Mouse (Mus musculus) forebrain, embryonic 12.5 days (tissue): Measurements from ENCODE around the gene Usp31. TPM values are rescaled to one million over a fixed set of nuclear protein-coding genes. Genes with fewer than 3 reads are reported as not detected.

Experiments
- ATAC-seq: fragments of 200-750 bp; cut with Nextera tagmentation; 2 replicates; pipeline ENCODE4 v1.8.0; 2017; ENCODE audit warnings: moderate TSS enrichment; ENCODE audit not compliant: low FRiP score
- H3K27ac ChIP-seq: fragments of 300-500 bp; sonication (generic); 2 replicates; pipeline ENCODE4 v1.5.1; 2016; ENCODE audit warnings: mild to moderate bottlenecking
- H3K27me3 ChIP-seq: fragments of 300-500 bp; sonication (generic); 2 replicates; pipeline ENCODE4 v1.6.1; 2016; ENCODE audit warnings: mild to moderate bottlenecking
- H3K36me3 ChIP-seq: fragments of 300-500 bp; sonication (generic); replicated peaks from 2 replicates; pipeline ENCODE4 v1.6.1; 2016; ENCODE audit warnings: mild to moderate bottlenecking
- H3K4me1 ChIP-seq: fragments of 300-500 bp; sonication (generic); 2 replicates; pipeline ENCODE4 v1.6.1; 2016
- H3K4me2 ChIP-seq: fragments of 300-500 bp; sonication (generic); 2 replicates; pipeline ENCODE4 v1.6.1; 2016; ENCODE audit warnings: mild to moderate bottlenecking, moderate library complexity
- H3K4me3 ChIP-seq: fragments of 300-500 bp; sonication (generic); replicated peaks from 2 replicates; pipeline ENCODE4 v1.5.1; 2016; ENCODE audit warnings: mild to moderate bottlenecking
- H3K9ac ChIP-seq: fragments of 300-500 bp; sonication (generic); 2 replicates; pipeline ENCODE4 v1.6.1; 2016; ENCODE audit warnings: mild to moderate bottlenecking
- H3K9me3 ChIP-seq: fragments of 300-500 bp; sonication (generic); 2 replicates; pipeline ENCODE4 v1.6.1; 2016
- WGBS: fragments of 180-500 bp; shearing (Covaris S2); methylation state at CpG from one replicate; pipeline ENCODE4 v1.1.7; 2016; 5-methylcytosine and 5-hydroxymethylcytosine counted together
- polyA plus RNA-seq: library from polyadenylated mRNA; unstranded; fragments of >200 nt; fragmentation: Nextera tagmentation; extraction: Ambion mirVana; gene quantifications from 2 replicates; pipeline ENCODE4 v1.2.1, GENCODE M21; 2016

Gene Usp31
- polyA plus RNA-seq: 4.4 and 4.5 TPM in 2 replicates

DNA sequence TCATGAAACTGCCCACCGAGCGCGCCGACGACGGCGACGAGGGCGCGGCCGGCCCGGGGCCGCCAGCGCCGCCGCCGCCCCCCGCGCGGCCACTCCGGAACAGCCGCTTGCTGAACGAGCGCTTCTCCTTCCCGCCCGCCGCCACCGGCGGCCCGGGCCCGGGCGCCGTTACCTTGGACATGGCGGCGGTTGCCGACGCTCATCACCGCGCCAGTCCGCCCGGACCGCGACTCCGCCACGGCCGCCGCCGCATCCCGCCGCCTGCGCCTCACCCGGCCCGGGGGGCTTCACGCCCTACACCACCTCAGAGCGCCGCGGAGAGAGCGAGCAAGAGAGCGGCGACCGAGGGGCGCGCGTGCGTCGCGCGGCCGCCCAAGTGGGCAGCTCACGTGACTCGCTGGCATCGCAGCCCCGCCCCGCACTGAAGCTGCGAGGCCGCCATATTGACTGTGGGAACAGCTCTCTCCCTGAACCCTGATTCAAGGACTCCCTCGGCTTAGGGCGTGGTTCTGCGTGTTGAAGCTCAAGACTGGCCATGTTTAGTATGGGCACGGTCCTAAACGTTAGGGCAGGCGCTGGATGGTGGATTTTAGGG lies at the start of gene Usp31:
Gene Usp31 (minus strand): TSS at position 181 of the 595 bp plus-strand sequence.
- no peaks in the 10 kb centered on the region for H3K36me3 ChIP-seq
- H3K4me1 ChIP-seq: peaks cover 36% of the 10 kb centered on the region
- H3K4me3 ChIP-seq: peak within 1 kb of the TSS; percentile 90
- H3K27me3 ChIP-seq: 0 out of 2 replicates have a peak, but pooled peaks cover 5% of the 10 kb centered on the region
- 2% methylated on average over 39 of the region's 82 CpGs for WGBS
- peak within 1 kb of the TSS; percentile 83 for H3K9ac ChIP-seq
- peak within 1 kb of the TSS; percentile 92 for H3K27ac ChIP-seq
- no peaks in the 10 kb centered on the region for H3K9me3 ChIP-seq
- ATAC-seq: peak; percentile 98
- peak within 1 kb of the TSS; percentile 97 for H3K4me2 ChIP-seq

DNA sequence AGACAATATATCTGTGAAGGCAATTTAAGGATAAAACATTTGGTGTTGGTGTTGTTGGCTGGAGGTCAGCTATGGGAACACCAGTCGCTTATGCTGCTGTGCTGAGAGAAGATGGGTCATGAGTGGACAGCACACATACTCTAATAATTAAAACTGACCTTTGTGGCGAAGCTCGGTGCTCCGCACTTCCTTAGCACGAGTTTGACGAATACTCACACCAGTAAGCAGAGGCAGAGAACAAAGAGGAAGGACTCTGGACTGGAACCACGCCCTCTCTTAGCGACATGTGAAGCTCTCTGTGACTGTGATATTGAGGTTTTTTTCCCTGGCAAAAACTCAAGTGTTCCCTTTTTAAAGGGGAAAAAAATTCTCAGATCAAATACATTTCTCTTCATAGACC lies 47.7 kb upstream of the Usp31 start:
- ATAC-seq: no peak
- Histone ChIP-seq H3K9ac (no peak overlapping the region), H3K4me3 (no peak overlapping the region), H3K36me3 (no peaks in the 10 kb centered on the region), H3K27me3 (no peaks in the 10 kb centered on the region), H3K4me2 (no peak overlapping the region), H3K27ac (no peak overlapping the region), H3K4me1 (no peaks in the 10 kb centered on the region), H3K9me3 (no peaks in the 10 kb centered on the region)
- WGBS: 79% methylated on average over 8 of the region's 8 CpGs

DNA sequence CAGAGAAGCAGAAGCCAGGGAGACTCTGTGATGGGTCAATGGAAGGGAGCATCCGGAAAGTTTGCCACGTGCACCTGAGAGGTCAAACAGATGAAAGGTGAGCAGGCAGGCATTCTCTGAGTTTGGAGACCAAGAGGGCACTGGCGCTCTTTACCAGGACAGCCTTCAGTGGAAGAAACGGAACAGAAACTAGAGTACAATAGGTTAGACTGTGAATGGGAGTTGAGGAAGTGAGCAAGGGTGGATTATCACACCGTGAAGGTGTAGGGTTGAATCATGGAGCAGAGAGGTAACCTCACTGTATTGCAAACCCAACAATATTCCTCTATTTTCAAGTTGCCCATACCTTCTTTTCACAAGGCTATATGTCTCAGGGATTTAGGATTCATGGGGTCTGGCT lies 43.2 kb upstream of the Usp31 start:
- WGBS: 79% methylated on average over 5 of the region's 5 CpGs
- H3K9ac ChIP-seq: no peak overlapping the region
- ATAC-seq: no peak
- no peak overlapping the region for H3K4me2 ChIP-seq
- H3K4me3 ChIP-seq: no peak overlapping the region
- no peaks in the 10 kb centered on the region for H3K36me3 ChIP-seq
- H3K27ac ChIP-seq: no peak overlapping the region
- H3K9me3 ChIP-seq: no peaks in the 10 kb centered on the region
- no peaks in the 10 kb centered on the region for H3K27me3 ChIP-seq
- H3K4me1 ChIP-seq: no peaks in the 10 kb centered on the region

DNA sequence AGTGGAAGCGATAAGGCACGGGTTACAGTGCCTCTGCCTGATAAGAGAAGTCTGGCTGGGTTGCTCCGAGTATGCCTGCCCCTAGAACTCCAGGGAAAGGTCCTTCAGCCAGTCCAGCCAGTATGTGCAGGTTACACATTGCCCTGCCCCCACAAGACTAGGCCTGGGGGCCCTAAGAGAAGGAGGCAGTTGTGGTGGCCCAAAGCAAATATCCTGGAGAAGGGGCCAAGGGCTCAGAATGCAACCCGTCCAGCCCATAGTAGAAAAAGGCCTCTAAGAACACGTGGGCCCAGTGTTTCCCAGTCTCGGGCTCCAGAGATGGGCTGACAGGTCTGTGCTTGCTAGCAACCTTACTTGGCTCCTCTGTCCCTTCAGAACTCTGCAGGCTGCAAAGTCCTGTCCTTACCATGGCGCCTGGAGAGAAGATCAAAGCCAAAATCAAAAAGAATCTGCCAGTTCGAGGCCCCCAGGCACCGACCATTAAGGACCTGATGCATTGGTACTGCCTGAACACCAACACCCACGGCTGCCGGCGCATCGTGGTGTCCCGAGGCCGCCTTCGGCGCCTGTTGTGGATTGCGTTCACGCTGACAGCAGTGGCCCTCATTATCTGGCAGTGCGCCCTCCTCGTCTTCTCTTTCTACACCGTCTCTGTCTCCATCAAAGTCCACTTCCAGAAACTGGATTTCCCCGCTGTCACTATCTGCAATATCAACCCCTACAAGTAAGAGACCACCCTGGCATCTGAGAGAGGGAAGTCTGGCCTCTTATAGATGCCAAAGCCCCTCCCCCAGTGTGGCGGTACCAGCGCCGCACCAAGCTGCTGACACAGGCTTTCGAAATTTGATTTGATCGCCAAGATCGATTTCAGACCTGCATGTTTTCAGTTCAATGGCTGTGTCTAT lies 30.7 kb upstream of the Usp31 start:
- H3K9ac ChIP-seq: no peak overlapping the region
- H3K4me3 ChIP-seq: no peak overlapping the region
- WGBS: 77% methylated on average over 29 of the region's 29 CpGs
- H3K36me3 ChIP-seq: no peaks in the 10 kb centered on the region
- H3K9me3 ChIP-seq: no peaks in the 10 kb centered on the region
- H3K27ac ChIP-seq: no peak overlapping the region
- no peak for ATAC-seq
- peaks cover 10% of the 10 kb centered on the region for H3K4me1 ChIP-seq
- H3K27me3 ChIP-seq: peaks cover 41% of the 10 kb centered on the region
- H3K4me2 ChIP-seq: no peak overlapping the region

DNA sequence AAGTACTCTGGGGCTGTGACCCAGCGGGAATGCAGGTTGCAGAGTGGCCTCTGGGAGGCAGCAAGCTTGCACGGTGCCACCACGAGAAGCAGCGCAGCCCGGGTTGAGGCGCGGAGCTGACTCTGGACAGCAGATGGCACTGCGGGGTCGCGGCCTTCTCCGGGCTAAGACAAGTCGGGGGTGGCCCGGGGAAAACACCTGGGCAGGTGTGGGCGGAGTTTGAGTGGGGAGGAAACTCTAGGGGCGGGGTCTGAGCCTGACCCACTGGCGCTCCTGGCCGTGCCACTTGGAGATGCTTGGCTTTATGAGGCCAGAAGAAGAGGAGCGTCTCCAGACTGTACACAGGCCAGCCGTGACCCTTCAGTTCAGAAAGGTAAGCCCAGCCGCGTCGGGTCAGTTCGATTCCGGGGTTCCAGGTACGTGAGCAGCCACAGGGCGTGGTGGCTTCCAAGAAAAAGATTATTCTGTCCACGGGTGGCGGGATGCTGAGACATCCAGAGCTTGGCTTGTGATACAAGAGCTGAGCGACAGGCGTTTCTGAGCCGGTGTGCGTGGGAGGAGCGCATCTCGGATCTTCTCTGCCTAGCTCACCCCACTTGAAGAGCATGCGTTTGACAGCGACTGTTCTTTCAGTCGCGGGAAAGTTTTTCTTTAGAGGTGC lies 27.2 kb upstream of the Usp31 start, which contains the start of gene Scnn1g:
Gene Scnn1g (plus strand): TSS at position 309 of the 661 bp plus-strand sequence.
- Histone ChIP-seq H3K4me3 (peak within 1 kb of the TSS; percentile 33), H3K9ac (0 out of 2 replicates have a peak within 1 kb of the TSS, but pooled peaks have one; percentile 17), H3K4me2 (peak within 1 kb of the TSS; percentile 62), H3K27me3 (peaks cover 41% of the 10 kb centered on the region), H3K9me3 (no peaks in the 10 kb centered on the region), H3K36me3 (no peaks in the 10 kb centered on the region), H3K27ac (no peak within 1 kb of the TSS), H3K4me1 (peaks cover 10% of the 10 kb centered on the region)
- ATAC-seq: peak; percentile 89
- 2% methylated on average over 38 of the region's 38 CpGs for WGBS

DNA sequence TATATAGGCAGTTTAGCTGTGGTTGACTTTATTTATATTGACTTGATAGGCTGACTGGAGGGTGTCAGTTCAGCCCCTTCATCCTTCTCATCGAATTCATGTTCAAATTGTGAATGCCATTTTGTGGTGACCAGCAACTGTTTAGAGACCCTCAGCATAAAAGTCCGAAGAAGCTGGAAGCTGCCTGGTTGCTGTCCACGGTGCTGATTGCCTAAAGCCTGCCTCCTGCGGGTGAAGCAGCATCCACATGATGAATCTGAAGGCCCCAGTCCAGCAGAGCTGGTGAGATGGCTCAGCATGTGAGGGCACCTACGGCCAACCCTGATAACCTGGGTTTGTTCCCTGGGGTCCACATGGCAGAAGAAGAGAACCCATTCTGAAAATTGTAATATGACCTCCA lies 23.2 kb upstream of the Usp31 start:
- Histone ChIP-seq H3K36me3 (no peaks in the 10 kb centered on the region), H3K4me3 (no peak overlapping the region), H3K4me2 (no peak overlapping the region), H3K27me3 (peaks cover 21% of the 10 kb centered on the region), H3K9me3 (no peaks in the 10 kb centered on the region), H3K27ac (no peak overlapping the region), H3K9ac (no peak overlapping the region), H3K4me1 (peaks cover 10% of the 10 kb centered on the region)
- whole genome bisulfite sequencing: 23% methylated on average over 5 of the region's 5 CpGs
- no peak for ATAC-seq

DNA sequence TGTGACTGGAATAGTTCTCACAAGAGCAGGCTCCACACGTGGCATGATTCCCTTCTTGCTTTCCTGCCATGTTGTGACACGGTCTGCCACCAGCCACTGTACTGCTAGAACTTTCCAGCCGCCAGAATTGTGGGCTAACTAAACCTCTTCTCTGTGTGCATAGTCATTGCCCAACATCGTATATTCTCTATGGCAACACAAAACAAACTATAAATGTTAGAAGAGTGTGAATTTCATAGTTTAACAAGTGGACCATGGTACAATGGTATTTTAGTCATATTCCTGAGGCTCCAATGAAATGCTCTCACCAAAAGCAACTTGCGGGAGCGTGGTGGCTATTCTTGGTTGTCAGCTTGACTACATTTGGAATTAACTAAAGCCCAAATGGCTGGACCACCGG lies 10.0 kb upstream of the Usp31 start:
- Histone ChIP-seq H3K9ac (no peak overlapping the region), H3K27me3 (no peaks in the 10 kb centered on the region), H3K27ac (no peak overlapping the region), H3K9me3 (no peaks in the 10 kb centered on the region), H3K4me2 (no peak overlapping the region), H3K4me3 (no peak overlapping the region), H3K4me1 (no peaks in the 10 kb centered on the region), H3K36me3 (no peaks in the 10 kb centered on the region)
- no peak for ATAC-seq
- 79% methylated on average over 7 of the region's 7 CpGs for WGBS

DNA sequence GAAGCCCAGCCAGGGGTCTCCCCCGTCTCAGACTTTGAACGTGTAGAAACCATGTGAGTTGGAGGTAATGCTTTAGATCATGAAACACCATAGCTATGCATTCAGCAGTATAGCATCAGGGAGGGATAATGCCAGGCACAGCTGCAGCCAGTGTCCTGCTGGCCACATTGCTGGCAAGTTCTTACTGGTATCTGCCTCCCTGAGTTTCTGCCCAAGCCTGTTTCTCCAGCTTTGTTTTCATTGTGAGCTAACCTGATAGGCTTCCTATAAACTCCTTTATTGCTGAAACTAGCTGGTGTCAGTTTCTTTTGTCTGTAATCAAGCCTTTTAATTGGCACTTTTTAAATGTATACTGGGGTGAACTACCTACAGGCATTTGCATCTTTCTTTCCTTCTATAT lies 4.1 kb upstream of the Usp31 start:
- Histone ChIP-seq H3K27ac (no peak overlapping the region), H3K36me3 (no peaks in the 10 kb centered on the region), H3K4me3 (no peak overlapping the region), H3K27me3 (0 out of 2 replicates have a peak, but pooled peaks cover 5% of the 10 kb centered on the region), H3K9me3 (no peaks in the 10 kb centered on the region), H3K4me2 (no peak overlapping the region), H3K9ac (no peak overlapping the region), H3K4me1 (peaks cover 4% of the 10 kb centered on the region)
- WGBS: 44% methylated on average over 2 of the region's 2 CpGs
- no peak for ATAC-seq

DNA sequence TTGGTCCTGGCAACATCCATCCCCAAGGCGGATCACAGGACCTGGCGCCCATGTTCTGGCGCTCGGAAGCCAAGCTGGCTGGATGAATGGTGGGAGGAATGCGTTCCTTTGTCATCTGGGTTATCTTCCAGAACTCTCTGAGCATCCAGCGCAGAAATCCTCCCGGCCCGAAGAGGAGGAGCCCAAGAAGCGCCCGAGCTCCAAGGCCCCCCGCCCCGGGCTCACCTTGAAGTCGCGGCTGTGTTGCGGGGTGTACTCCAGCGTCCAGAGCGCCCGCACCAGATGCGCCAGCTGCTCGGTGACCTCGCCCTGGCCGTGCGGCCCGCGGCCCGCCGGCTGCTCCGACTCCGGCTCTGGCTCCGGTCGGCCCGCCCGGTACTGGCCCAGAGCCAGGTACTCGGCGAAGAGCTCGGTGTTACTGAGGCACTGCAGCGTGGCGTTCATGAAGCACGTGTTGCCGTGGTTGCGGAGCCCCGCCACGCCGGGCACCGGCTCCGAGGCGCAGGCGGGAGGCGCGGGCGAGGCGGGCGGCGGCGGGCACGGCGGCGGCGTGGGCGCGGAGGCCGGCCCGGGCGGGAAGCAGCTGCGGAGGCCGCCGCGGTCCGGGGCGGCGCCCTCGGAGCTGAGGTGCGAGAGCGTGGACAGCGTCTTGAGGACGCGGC lies 511 bp downstream of the Usp31 start:
- peak; percentile 48 for ATAC-seq
- H3K27me3 ChIP-seq: 0 out of 2 replicates have a peak, but pooled peaks cover 5% of the 10 kb centered on the region
- H3K4me3 ChIP-seq: peak overlapping the region; percentile 90
- no peaks in the 10 kb centered on the region for H3K9me3 ChIP-seq
- peak overlapping the region; percentile 97 for H3K4me2 ChIP-seq
- peak overlapping the region; percentile 83 for H3K9ac ChIP-seq
- no peaks in the 10 kb centered on the region for H3K36me3 ChIP-seq
- peak overlapping the region; percentile 92 for H3K27ac ChIP-seq
- H3K4me1 ChIP-seq: peaks cover 42% of the 10 kb centered on the region
- WGBS: under 1% methylated on average over 73 of the region's 77 CpGs

DNA sequence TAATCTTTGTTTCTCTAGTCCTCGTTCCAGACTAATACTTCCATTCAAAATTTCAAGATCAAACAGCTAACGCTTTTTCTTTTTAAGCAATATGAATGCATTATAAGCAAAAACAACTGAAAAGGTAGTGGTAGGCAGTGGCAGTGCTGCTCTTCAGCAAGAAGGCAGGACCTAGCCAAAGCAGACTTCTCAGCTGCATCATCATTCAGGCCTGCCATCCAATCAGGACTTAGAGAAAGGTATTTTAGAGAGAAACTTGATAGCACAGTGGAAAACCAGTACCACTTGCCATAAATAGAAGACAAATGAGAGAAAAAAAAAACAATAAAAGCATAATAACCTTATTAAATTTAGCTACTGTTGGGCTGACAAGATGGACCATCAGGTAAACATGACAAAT lies 2.0 kb downstream of the Usp31 start:
- H3K4me1 ChIP-seq: peaks cover 42% of the 10 kb centered on the region
- H3K4me3 ChIP-seq: no peak overlapping the region
- H3K27me3 ChIP-seq: 0 out of 2 replicates have a peak, but pooled peaks cover 5% of the 10 kb centered on the region
- H3K36me3 ChIP-seq: no peaks in the 10 kb centered on the region
- H3K9ac ChIP-seq: no peak overlapping the region
- no peak for ATAC-seq
- WGBS: 88% methylated on average over 2 of the region's 2 CpGs
- no peak overlapping the region for H3K27ac ChIP-seq
- no peaks in the 10 kb centered on the region for H3K9me3 ChIP-seq
- peak overlapping the region; percentile 97 for H3K4me2 ChIP-seq

DNA sequence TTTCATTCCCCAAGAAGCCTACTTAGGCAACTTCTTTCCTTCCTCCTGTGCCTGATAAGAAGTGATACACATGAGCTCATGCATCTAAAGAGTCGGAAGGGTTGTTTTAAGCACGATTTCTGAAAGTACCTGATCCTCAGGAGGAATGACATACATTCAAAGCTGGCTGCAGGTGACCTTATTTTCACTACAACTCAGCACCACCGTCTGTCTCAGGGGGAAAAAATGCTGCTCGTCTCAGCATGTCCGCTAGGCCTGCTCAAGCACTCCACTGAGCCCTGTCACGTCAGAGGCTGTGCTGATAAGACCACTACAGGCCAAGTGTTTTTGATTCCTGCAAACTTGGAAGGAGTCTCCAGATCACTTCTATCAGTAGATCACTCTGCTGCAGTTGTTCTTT lies 5.1 kb downstream of the Usp31 start:
- H3K9ac ChIP-seq: peak overlapping the region; percentile 7; the same call in 1 of the 2 replicates
- H3K4me2 ChIP-seq: no peak overlapping the region
- peaks cover 42% of the 10 kb centered on the region for H3K4me1 ChIP-seq
- no peaks in the 10 kb centered on the region for H3K36me3 ChIP-seq
- H3K4me3 ChIP-seq: no peak overlapping the region
- no peak for ATAC-seq
- H3K27me3 ChIP-seq: no peaks in the 10 kb centered on the region
- WGBS: 79% methylated on average over 6 of the region's 6 CpGs
- H3K27ac ChIP-seq: no peak overlapping the region
- no peaks in the 10 kb centered on the region for H3K9me3 ChIP-seq

DNA sequence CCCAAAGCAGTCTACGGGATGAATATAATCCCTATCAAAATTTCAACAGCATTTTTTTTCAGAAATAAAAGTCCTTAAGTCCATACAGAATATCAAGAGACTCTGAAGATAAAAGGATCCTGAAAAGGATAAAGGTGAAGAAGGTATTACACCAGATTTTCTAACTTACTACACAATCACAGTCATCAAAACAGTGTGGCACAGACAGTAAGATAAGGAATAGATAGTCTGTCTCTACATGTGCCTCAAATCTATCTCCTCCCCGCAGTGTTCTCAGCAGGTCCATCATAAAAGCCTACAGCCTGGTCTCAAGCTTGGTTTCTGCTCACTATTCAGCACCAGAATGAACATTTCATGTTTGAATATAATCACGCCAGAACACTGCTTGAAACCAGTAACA lies 6.6 kb downstream of the Usp31 start:
- H3K4me3 ChIP-seq: no peak overlapping the region
- no peak overlapping the region for H3K27ac ChIP-seq
- H3K9me3 ChIP-seq: no peaks in the 10 kb centered on the region
- no peaks in the 10 kb centered on the region for H3K36me3 ChIP-seq
- no peak overlapping the region for H3K4me2 ChIP-seq
- WGBS: 88% methylated on average over 3 of the region's 3 CpGs
- H3K27me3 ChIP-seq: no peaks in the 10 kb centered on the region
- no peak overlapping the region for H3K9ac ChIP-seq
- ATAC-seq: no peak
- H3K4me1 ChIP-seq: peaks cover 31% of the 10 kb centered on the region
